ENCODE assay signal across 9 mouse cellular contexts in genomic region chr3:144107664-144108063, GRCm38 (mm10).
DNase-seq lines count a peak whose midpoint lies in the region; ATAC-seq and TF ChIP-seq lines count a peak whose summit lies in the region.
"Had no signal": no experiment of that assay in that cellular context is flagged by ENCODE, and none has a peak within 500 bp of the region (broad histone marks: within the 10 kb centered on the region; RNA-seq: fewer than 3 reads in every experiment).

No protein-coding gene starts in this region.

- no peaks in the 10 kb centered on the region for H3K9me3 ChIP-seq in heart, embryonic 11.5 days (replicated peaks; ENCODE audit: control insufficient read depth, low read length)
- H3K9me3 ChIP-seq in forebrain, embryonic 14.5 days (replicated peaks; ENCODE audit: control insufficient read depth, low read length) = no peaks in the 10 kb centered on the region
- no peaks in the 10 kb centered on the region for H3K9me3 ChIP-seq in stomach, postnatal 0 days (ENCODE audit: control insufficient read depth, low read length)
- H3K9me3 ChIP-seq: limb, embryonic 12.5 days had no signal

- no peak for TF ChIP-seq EP300 in stomach, postnatal 0 days (optimal IDR thresholded peaks at IDR 0.05)

- no peak for ATAC-seq in heart, embryonic 11.5 days (replicated peaks; ENCODE audit: insufficient number of reproducible peaks, low FRiP score, low TSS enrichment)
- peak; percentile 91 for ATAC-seq in forebrain, embryonic 14.5 days
- ATAC-seq in stomach, postnatal 0 days (ENCODE audit: low FRiP score, low TSS enrichment) = no peak
- ATAC-seq in inflammation-experienced regulatory T-cells, adult 6 months = no peak

- H3K4me2 ChIP-seq in heart, embryonic 11.5 days = no peak overlapping the region
- no peak overlapping the region for H3K4me2 ChIP-seq in forebrain, embryonic 14.5 days (ENCODE audit: low read length)
- H3K4me2 ChIP-seq in stomach, postnatal 0 days (replicated peaks; ENCODE audit: low read depth) = no peak overlapping the region
- H3K4me2 ChIP-seq: limb, embryonic 12.5 days had no signal

- H3K27ac ChIP-seq in heart, embryonic 11.5 days (ENCODE audit: low read depth, low read length) = no peak overlapping the region
- H3K27ac ChIP-seq in forebrain, embryonic 14.5 days (ENCODE audit: low read depth, low read length) = peak overlapping the region; percentile 39; the same call in 1 of the 2 replicates
- H3K27ac ChIP-seq in stomach, postnatal 0 days (replicated peaks) = no peak overlapping the region
- H3K27ac ChIP-seq: limb, embryonic 12.5 days had no signal

- H3K4me3 ChIP-seq in heart, embryonic 11.5 days (ENCODE audit: low read depth, low read length) = no peak overlapping the region
- H3K4me3 ChIP-seq in forebrain, embryonic 14.5 days (ENCODE audit: low read depth, low read length) = no peak overlapping the region
- no peak overlapping the region for H3K4me3 ChIP-seq in stomach, postnatal 0 days (ENCODE audit: low read depth, low read length)
- H3K4me3 ChIP-seq: limb, embryonic 12.5 days had no signal

- H3K27me3 ChIP-seq in heart, embryonic 11.5 days (ENCODE audit: control insufficient read depth, insufficient read depth, low read length) = no peaks in the 10 kb centered on the region
- H3K27me3 ChIP-seq in forebrain, embryonic 14.5 days (replicated peaks; ENCODE audit: control insufficient read depth, insufficient read depth, low read length) = no peaks in the 10 kb centered on the region
- no peaks in the 10 kb centered on the region for H3K27me3 ChIP-seq in stomach, postnatal 0 days (ENCODE audit: control insufficient read depth, insufficient read depth, low read length)
- H3K27me3 ChIP-seq: limb, embryonic 12.5 days had no signal

- H3K9ac ChIP-seq in heart, embryonic 11.5 days (ENCODE audit: low read depth, low read length) = no peak overlapping the region
- no peak overlapping the region for H3K9ac ChIP-seq in forebrain, embryonic 14.5 days (ENCODE audit: low read length)
- no peak overlapping the region for H3K9ac ChIP-seq in stomach, postnatal 0 days (ENCODE audit: low read length)
- H3K9ac ChIP-seq: limb, embryonic 12.5 days had no signal

- DNase-seq in heart, adult 18-20 months = peak; percentile 17 to 21
- peak; percentile 86 for DNase-seq in forebrain, embryonic 14.5 days (ENCODE audit: low spot score)
- DNase-seq in layer of hippocampus, postnatal 10 days (ENCODE audit: low spot score in 2 of 2) = peak; percentile 68 to 70
- DNase-seq in right cerebral cortex, adult 2 months (ENCODE audit: low spot score in 2 of 2) = peak; percentile 23 to 39
- no peak for DNase-seq in stomach, postnatal 0 days (ENCODE audit: low spot score)
- DNase-seq in kidney, adult 8-10 months = no peak

- no peaks in the 10 kb centered on the region for H3K4me1 ChIP-seq in heart, embryonic 11.5 days (ENCODE audit: control insufficient read depth, insufficient read depth, low read length)
- peaks cover 22% of the 10 kb centered on the region for H3K4me1 ChIP-seq in forebrain, embryonic 14.5 days (ENCODE audit: control insufficient read depth, insufficient read depth, low read length)
- no peaks in the 10 kb centered on the region for H3K4me1 ChIP-seq in stomach, postnatal 0 days (replicated peaks; ENCODE audit: control insufficient read depth, insufficient read depth)

- 77% methylated on average over 7 of the region's 7 CpGs for WGBS in heart, embryonic 11.5 days (ENCODE audit: insufficient replicate concordance)
- 7% methylated on average over 7 of the region's 7 CpGs for WGBS in forebrain, embryonic 14.5 days
- WGBS in stomach, postnatal 0 days = 47% methylated on average over 7 of the region's 7 CpGs

- TF ChIP-seq CTCF in stomach, postnatal 0 days (IDR thresholded peaks at IDR 0.05; ENCODE audit: low read depth) = no peak

- no peaks in the 10 kb centered on the region for H3K36me3 ChIP-seq in heart, embryonic 11.5 days (ENCODE audit: control insufficient read depth, insufficient read depth, low read length)
- no peaks in the 10 kb centered on the region for H3K36me3 ChIP-seq in forebrain, embryonic 14.5 days (ENCODE audit: control insufficient read depth, insufficient read depth, low read length)
- H3K36me3 ChIP-seq in stomach, postnatal 0 days (ENCODE audit: control insufficient read depth, insufficient read depth, low read length) = no peaks in the 10 kb centered on the region
- H3K36me3 ChIP-seq: limb, embryonic 12.5 days had no signal

Comparison
In these comparisons a context has a peak if more than half of its experiments do, and no peak if none do; other contexts are left out.
1. DNase-seq: peak in heart, adult 18-20 months (2 of 2), forebrain, embryonic 14.5 days (single experiment), layer of hippocampus, postnatal 10 days (2 of 2) and right cerebral cortex, adult 2 months (2 of 2); none in stomach, postnatal 0 days (single experiment) and kidney, adult 8-10 months (0 of 2).